8 mouse cellular contexts compared by ENCODE assay signal in the genomic region with DNA sequence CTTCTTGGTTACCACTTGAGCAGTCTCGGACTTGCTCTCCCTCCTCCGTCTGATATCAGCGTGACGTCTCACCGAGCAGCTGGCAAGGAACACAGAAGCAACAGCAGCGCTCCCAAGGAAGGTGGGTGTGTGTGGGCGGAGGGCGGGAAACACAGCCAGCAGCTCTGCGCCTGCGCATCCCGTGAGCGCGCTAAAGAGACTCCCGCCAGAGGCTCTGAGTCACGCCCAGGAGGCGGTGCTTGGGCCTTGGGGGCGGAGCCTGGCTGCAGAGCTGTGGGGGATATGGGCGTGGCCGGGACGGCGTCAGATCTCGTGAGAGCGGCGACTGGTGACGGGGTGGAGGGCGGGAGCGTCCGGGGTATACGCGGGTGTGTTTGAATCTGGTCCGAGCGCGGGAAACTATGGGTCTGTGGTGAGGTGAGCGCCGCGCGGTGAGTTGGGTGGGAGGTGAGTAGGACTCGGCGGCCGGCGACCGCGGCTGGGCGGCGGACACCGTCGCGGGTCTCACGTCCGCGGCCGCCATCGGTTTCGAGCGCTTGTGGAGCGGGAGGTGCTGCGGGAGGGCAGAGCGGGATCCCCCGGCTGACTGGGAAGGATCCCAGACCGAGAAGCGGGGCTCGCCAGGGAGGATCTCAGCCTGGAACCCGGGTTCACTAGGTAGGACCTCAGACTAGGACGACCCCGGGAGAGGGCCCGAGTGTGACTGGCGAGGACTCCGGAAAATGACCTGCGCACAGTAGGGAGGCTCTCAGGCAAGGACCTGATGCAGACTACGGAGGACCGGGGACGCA. TPM values are rescaled to one million over a fixed set of nuclear protein-coding genes. Genes with fewer than 3 reads are reported as not detected.
DNase-seq lines count a peak whose midpoint lies in the region; ATAC-seq lines count a peak whose summit lies in the region.

A gene (plus strand): TSS at position 358 of the 791 bp plus-strand sequence.

- H3K27ac ChIP-seq in hindbrain, embryonic 11.5 days (ENCODE audit: low read depth, low read length) = no peak within 1 kb of the TSS

- peak within 1 kb of the TSS; percentile 81 for H3K4me3 ChIP-seq in hindbrain, embryonic 11.5 days (ENCODE audit: low read depth, low read length)

- no peaks in the 10 kb centered on the region for H3K27me3 ChIP-seq in hindbrain, embryonic 11.5 days (ENCODE audit: control insufficient read depth, insufficient read depth, low read length)

- DNase-seq in Muller cell, postnatal 12 days (ENCODE audit: inconsistent ontology term) = peak; percentile 99
- peak; percentile 97 for DNase-seq in cerebellum, adult 9-11 months
- DNase-seq in frontal cortex, adult 2 months (ENCODE audit: extremely low spot score in 1 of 2, low spot score in 1 of 2) = peak; percentile 94 to 99
- DNase-seq in hindbrain, embryonic 11.5 days (ENCODE audit: low spot score) = peak; percentile 99
- DNase-seq in layer of hippocampus, postnatal 10 days (ENCODE audit: low spot score in 2 of 2) = peak; percentile 98 to 99
- peak; percentile 99 for DNase-seq in lung, postnatal 10 days
- DNase-seq in ovary, postnatal 36 days (ENCODE audit: low spot score) = peak; percentile 99
- peak; percentile 100 for DNase-seq in thymus, postnatal 25 days

- peak; percentile 99 for ATAC-seq in hindbrain, embryonic 11.5 days (ENCODE audit: low FRiP score)

- peak within 1 kb of the TSS; percentile 82 for H3K4me2 ChIP-seq in hindbrain, embryonic 11.5 days (replicated peaks; ENCODE audit: low read depth, low read length)

- peak within 1 kb of the TSS; percentile 73 for H3K9ac ChIP-seq in hindbrain, embryonic 11.5 days (ENCODE audit: low read depth, low read length)

- no peaks in the 10 kb centered on the region for H3K9me3 ChIP-seq in hindbrain, embryonic 11.5 days (ENCODE audit: control insufficient read depth, low read length)

- under 1% methylated on average over 69 of the region's 72 CpGs for WGBS in hindbrain, embryonic 11.5 days

- no peaks in the 10 kb centered on the region for H3K4me1 ChIP-seq in hindbrain, embryonic 11.5 days (replicated peaks; ENCODE audit: control insufficient read depth, insufficient read depth, low read length)

- no peaks in the 10 kb centered on the region for H3K36me3 ChIP-seq in hindbrain, embryonic 11.5 days (ENCODE audit: control insufficient read depth, insufficient read depth, low read length)

RNA-seq across cellular contexts. Expression of the gene that starts here (rescaled TPM):
- polyA plus RNA-seq in frontal cortex, adult 2 months (2012; rRNA removed) = 3.2 and 5.3 TPM in 2 replicates
- polyA plus RNA-seq in hindbrain, embryonic 11.5 days (2014; fragmentation: Nextera tagmentation; extraction: Ambion mirVana) = 33.4 and 36.0 TPM in 2 replicates
- 10 to 100 TPM in 1 of 2 experiments, 1 to 10 TPM in 1; 9.5 to 10.8 TPM for total RNA-seq in layer of hippocampus, postnatal 10 days (2021)
